Mouse (Mus musculus): Measurements from ENCODE around the gene Strada.
"Not testable (repeated sequence)": the region's sequence is repeated elsewhere in the genome, so short reads cannot be mapped to it uniquely, and the experiment has no call there.

The Strada gene

GRCm38 (mm10) chr11:106202123-106202465, at the start of gene Strada:
Strada (minus strand) TSS chr11:106202168.
- DNase-seq (ENCODE audit: low read depth, low spot score) = peak; percentile 68

- DNase-seq (ENCODE audit: low read depth, low spot score) = no peak
These were observed 47.4 kb upstream of the Strada start for GRCm38 (mm10) chr11:106249326-106249725.

- DNase-seq (ENCODE audit: low read depth, low spot score) = peak; percentile 62
These were observed 44.9 kb upstream of the Strada start for GRCm38 (mm10) chr11:106246834-106247233.

- DNase-seq (ENCODE audit: low read depth, low spot score) = not testable (repeated sequence)
These were observed 32.0 kb upstream of the Strada start for GRCm38 (mm10) chr11:106233978-106234377.

GRCm38 (mm10) chr11:106220603-106221002, 18.6 kb upstream of the Strada start:
- DNase-seq (ENCODE audit: low read depth, low spot score) = no peak

GRCm38 (mm10) chr11:106216730-106217490, 14.9 kb upstream of the Strada start, which contains the start of gene Ddx42:
Ddx42 (plus strand) TSS chr11:106216926.
- peak; percentile 98 for DNase-seq (ENCODE audit: low read depth, low spot score)

- peak; percentile 99 for DNase-seq (ENCODE audit: low read depth, low spot score)
These were observed 14.2 kb upstream of the Strada start, which contains the start of gene Ccdc47 for GRCm38 (mm10) chr11:106215927-106216729. Ccdc47 (minus strand) TSS chr11:106216344.

- no peak for DNase-seq (ENCODE audit: low read depth, low spot score)
These were observed 13.5 kb upstream of the Strada start for GRCm38 (mm10) chr11:106215450-106215859.

- no peak for DNase-seq (ENCODE audit: low read depth, low spot score)
These were observed 12.9 kb upstream of the Strada start for GRCm38 (mm10) chr11:106214856-106215255.

GRCm38 (mm10) chr11:106212771-106213170, 10.8 kb upstream of the Strada start:
- no peak for DNase-seq (ENCODE audit: low read depth, low spot score)

GRCm38 (mm10) chr11:106201337-106202122, 438 bp downstream of the Strada start:
- DNase-seq (ENCODE audit: low read depth, low spot score) = peak; percentile 66

- peak; percentile 56 for DNase-seq (ENCODE audit: low read depth, low spot score)
These were observed 1.2 kb downstream of the Strada start for GRCm38 (mm10) chr11:106200756-106201155.

- peak; percentile 23 for DNase-seq (ENCODE audit: low read depth, low spot score)
These were observed 2.0 kb downstream of the Strada start for GRCm38 (mm10) chr11:106199997-106200396.

GRCm38 (mm10) chr11:106198277-106198676, 3.7 kb downstream of the Strada start:
- DNase-seq (ENCODE audit: low read depth, low spot score) = peak; percentile 24

- no peak for DNase-seq (ENCODE audit: low read depth, low spot score)
These were observed 6.6 kb downstream of the Strada start for GRCm38 (mm10) chr11:106195341-106195740.

GRCm38 (mm10) chr11:106194891-106195290, 7.1 kb downstream of the Strada start:
- DNase-seq (ENCODE audit: low read depth, low spot score) = no peak

GRCm38 (mm10) chr11:106194155-106194541, 7.8 kb downstream of the Strada start:
- no peak for DNase-seq (ENCODE audit: low read depth, low spot score)

- DNase-seq (ENCODE audit: low read depth, low spot score) = peak; percentile 99
These were observed 8.4 kb downstream of the Strada start for GRCm38 (mm10) chr11:106193371-106194154.

- DNase-seq (ENCODE audit: low read depth, low spot score) = peak; percentile 62
These were observed 9.2 kb downstream of the Strada start for GRCm38 (mm10) chr11:106192657-106193370.

GRCm38 (mm10) chr11:106192241-106192640, 9.7 kb downstream of the Strada start:
- no peak for DNase-seq (ENCODE audit: low read depth, low spot score)
